Mouse (Mus musculus) cerebellum, postnatal 14 days (tissue): ENCODE results near the gene Ccl22.

Experiments used
- DNase-seq, 2 experiments: peaks; one replicate each; pipeline ENCODE4 v3.0.0; 2021; ENCODE audit warnings: mixed read lengths in 2 of 2

The Ccl22 gene

GRCm38 (mm10) chr8:94735426-94736094 lies 9.8 kb upstream of the Ccl22 start:
- no peak for DNase-seq

DNA sequence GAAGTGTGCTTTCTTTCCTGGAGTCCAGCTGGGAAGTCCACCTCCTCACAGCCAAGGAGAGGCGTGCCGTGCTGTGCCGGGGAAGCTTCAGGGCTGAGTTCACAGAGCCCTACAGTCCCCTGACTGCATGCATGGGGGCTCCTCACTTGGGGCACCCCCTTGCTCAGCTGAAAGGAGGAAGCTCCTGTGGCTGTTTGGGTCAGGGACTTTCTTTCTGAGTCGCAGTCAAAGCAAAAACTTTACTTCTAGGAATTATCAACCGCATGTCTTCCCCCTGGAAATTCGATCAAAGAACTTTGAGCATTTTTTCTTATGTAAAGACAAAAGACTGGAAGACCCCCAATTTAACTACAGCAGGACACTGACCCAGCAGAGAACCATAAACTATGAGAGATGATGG lies 5.6 kb upstream of the Ccl22 start:
- no peak for DNase-seq

- no peak for DNase-seq
These were observed 4.8 kb upstream of the Ccl22 start for GRCm38 (mm10) chr8:94740591-94740990.

DNA sequence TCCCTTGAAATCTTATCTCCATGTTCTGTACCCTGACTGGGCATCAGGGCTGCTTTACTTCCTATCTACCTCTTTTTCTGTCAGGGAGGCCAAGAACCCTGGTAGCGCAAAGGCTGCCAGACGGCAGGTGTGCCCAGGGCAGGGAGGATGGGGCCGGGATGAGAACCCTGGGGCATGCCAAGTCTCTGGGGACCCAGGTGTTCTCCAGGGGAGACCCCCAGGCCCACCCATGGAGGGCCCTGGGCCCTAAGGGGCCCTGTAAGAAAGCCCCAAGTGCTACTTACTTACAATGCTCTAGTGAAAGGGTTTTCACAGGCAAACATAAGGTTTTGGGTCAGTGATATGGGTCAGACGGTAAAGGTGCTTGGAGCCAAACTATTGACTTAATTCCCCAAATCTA lies 3.7 kb upstream of the Ccl22 start:
- no peak for DNase-seq

DNA sequence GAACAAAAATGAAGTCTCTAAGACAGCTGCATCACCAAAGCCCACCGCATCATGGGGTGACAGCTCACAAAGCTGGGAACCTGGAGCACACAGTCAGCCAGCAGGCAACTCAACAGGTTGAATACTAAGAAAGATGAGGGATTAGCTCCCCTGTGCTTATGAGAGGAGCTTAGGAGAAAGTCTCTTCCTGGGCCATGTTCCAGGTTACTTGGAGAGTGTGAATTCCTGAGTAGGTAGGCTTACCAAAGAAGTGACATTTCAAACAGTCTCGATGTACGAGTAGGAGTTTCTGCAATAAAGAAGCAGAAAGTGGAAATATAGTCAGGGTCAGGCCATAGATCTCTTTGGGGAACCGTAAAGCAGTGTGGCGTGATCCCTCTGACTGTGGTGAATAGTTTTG lies 906 bp upstream of the Ccl22 start:
- DNase-seq, result no peak

- DNase-seq, result no peak
These were observed 418 bp upstream of the Ccl22 start for GRCm38 (mm10) chr8:94744972-94745371.

- no peak for DNase-seq
These were observed 1.4 kb downstream of the Ccl22 start for GRCm38 (mm10) chr8:94746832-94747231.

- DNase-seq, result no peak
These were observed 3.0 kb downstream of the Ccl22 start for GRCm38 (mm10) chr8:94748363-94748762.

DNA sequence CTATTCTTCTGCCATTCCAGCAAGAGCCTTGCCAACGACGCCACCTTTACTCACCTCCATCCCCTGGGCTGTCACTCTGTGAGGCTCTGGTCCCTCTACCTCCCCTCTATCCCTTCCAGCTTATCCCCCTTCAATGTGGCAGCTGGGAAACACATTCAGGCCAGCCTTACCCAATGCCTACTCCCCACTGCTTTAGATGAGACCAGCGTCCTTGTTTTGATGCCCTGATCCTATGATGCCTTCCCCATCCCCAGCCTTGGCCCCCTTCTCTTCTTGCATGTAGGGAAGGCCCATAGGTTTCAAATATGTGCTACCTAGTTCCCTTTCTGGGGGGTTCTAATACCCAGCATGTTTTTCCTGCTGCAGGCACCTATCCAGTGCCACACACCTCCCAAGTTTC lies 4.6 kb downstream of the Ccl22 start:
- no peak for DNase-seq

GRCm38 (mm10) chr8:94751023-94751849 lies 5.8 kb downstream of the Ccl22 start:
- DNase-seq, result no peak

DNA sequence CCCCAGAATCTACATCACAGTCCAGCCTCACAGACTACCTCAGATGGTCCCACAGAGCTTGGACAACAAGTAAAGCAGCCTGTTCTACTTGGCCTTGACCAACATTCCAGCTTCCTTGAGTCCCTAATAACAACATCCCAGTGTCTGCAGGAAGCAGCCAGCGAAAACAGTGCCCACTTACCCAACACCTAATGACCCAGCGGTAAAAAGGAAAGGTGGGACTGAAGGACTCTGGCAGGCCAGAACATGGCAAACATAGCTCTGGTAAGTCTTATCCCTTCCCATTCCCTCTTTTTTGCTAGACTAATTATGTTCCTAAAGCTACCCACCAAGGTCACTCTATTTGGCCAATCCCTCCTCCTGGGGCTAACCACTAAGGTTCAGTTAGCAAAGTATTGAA lies 8.6 kb downstream of the Ccl22 start:
- DNase-seq, result no peak

- DNase-seq, result no peak
These were observed 9.1 kb downstream of the Ccl22 start for GRCm38 (mm10) chr8:94754486-94754885.

GRCm38 (mm10) chr8:94767035-94767434 lies 21.6 kb downstream of the Ccl22 start:
- DNase-seq, result no peak

DNA sequence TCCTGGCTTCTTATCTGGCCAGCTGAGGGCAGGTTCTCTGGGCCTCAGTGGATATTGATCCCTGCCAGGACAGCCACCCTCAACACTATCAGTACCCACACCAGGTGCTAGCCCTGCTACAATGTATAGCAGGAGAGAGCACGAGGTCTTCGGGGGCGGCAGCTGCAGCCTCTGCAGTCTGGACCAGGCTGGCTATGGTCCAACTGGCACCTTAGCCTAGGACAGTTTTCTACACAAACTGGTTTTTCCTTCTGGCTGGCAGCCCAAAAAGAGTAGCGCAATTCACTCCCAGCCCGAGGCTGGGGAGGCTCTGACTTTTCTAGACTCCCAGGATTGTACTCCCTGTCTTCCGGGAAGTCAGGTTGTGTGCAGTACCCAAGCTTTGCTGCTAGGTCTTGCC lies 25.6 kb downstream of the Ccl22 start:
- peak; percentile 30 to 61 for DNase-seq

GRCm38 (mm10) chr8:94771941-94772670 lies 26.7 kb downstream of the Ccl22 start, which contains the start of gene Cx3cl1:
Cx3cl1 (plus strand) TSS chr8:94772009.
- DNase-seq, result peak; percentile 62 to 63

DNA sequence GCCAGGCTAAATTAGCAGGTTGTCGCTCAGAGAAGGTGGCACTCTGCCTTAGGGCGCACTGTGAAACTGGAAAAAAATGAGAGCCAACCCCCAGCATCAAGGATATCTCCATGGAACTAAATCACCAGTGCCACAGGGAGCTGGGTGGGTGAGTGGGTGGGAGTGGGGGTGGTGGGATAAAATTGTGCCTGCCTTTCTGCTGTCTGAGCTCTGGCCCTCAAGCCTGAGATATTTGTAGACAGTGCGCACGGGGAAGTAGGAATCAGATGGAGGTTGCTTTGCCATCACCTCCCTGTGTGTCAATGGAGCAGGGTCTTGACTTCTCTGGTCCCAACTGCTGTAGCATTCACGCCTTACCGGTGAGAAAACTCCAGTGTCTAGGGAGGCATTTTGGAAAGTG lies 27.7 kb downstream of the Ccl22 start:
- DNase-seq, result no peak

- peak in 1 of 2 experiments; percentile 16 for DNase-seq
These were observed 28.3 kb downstream of the Ccl22 start for GRCm38 (mm10) chr8:94773700-94774171.

- no peak for DNase-seq
These were observed 29.2 kb downstream of the Ccl22 start for GRCm38 (mm10) chr8:94774601-94775000.

DNA sequence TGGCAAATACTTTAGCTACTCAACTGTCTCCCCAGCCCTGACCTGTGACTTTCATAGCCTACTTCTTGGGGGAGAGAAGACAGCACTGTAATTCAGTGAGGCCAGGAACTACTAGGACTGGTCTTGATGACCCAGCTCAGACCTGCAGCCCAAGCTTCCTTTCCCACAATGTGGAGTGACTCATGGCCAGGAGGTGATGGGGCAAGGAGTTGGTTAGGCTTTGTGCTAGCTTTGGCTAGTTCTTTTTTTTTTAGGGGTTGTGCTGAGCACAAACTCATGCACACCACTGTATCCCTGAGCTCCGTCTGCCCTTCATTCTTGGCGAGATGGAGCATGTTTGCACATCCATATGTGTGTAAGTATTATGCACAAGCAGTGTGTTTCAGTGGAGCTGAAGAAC lies 31.0 kb downstream of the Ccl22 start:
- DNase-seq, result no peak

DNA sequence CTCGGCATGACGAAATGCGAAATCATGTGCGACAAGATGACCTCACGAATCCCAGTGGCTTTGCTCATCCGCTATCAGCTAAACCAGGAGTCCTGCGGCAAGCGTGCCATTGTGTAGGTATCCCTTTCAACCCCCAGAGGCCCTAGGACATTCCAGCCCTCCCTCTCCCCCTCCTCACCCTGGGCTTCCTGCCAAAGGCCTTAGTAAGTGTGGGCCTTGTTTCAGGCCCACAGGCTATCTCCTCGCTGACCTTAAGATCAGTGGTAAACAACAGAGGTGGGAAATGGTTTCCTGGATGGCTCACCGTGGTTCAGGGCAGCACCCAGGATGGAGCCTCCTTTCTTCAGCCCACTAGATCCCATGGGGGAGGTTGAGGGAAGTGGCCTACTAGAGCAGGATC lies 32.6 kb downstream of the Ccl22 start:
- DNase-seq, result no peak

DNA sequence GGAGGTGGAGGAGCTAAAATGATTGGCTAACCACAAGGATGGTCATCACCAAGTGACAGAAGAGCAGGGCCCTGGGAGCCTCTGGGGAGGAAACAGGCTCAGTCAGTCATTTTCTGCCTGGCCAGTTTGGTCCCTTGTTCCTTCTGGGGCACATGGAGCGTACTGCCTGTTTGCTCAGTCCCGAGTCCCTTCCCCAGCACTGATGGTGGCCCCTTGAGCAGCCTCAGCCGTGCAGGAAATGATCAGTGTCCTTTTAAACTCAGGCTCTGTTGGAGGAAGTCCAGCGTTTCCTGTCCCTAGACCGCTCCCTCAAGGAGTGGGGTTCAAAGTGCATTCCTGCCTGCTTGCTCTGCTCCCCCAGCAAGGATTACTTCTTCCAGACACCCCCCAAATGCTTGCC lies 33.1 kb downstream of the Ccl22 start:
- no peak for DNase-seq

- DNase-seq, result no peak
These were observed 33.6 kb downstream of the Ccl22 start for GRCm38 (mm10) chr8:94778895-94779533.
